Mouse (Mus musculus) heart, embryonic 10.5 days (tissue): ENCODE measurements around the gene Dnaic2. TPM values are rescaled to one million over a fixed set of nuclear protein-coding genes. Genes with fewer than 3 reads are reported as not detected.

Source experiments
- DNase-seq: peaks from one replicate; pipeline ENCODE4 v3.0.0-alpha.2; 2017; ENCODE audit warnings: low spot score
- H3K27ac ChIP-seq: fragments of 300-500 bp; sonication (generic); 2 replicates; pipeline ENCODE4 v1.5.1; 2016; ENCODE audit warnings: mild to moderate bottlenecking
- H3K27me3 ChIP-seq: fragments of 300-500 bp; sonication (generic); 2 replicates; pipeline ENCODE4 v1.6.1; 2016; ENCODE audit warnings: mild to moderate bottlenecking; ENCODE audit not compliant: poor library complexity, insufficient read depth, severe bottlenecking
- H3K36me3 ChIP-seq: fragments of 300-500 bp; sonication (generic); 2 replicates; pipeline ENCODE4 v1.6.1; 2016; ENCODE audit warnings: mild to moderate bottlenecking, moderate library complexity
- H3K4me1 ChIP-seq: fragments of 300-500 bp; sonication (generic); 2 replicates; pipeline ENCODE4 v1.6.1; 2016; ENCODE audit warnings: mild to moderate bottlenecking
- H3K4me3 ChIP-seq: fragments of 300-500 bp; sonication (generic); 2 replicates; pipeline ENCODE4 v1.5.1; 2016; ENCODE audit warnings: mild to moderate bottlenecking, moderate library complexity
- H3K9me3 ChIP-seq: fragments of 300-500 bp; sonication (generic); 2 replicates; pipeline ENCODE4 v1.6.1; 2016; ENCODE audit warnings: mild to moderate bottlenecking, moderate library complexity
- WGBS: fragments of 180-500 bp; shearing (Covaris S2); methylation state at CpG from one replicate; pipeline ENCODE4 v1.1.7; 2016; 5-methylcytosine and 5-hydroxymethylcytosine counted together
- polyA plus RNA-seq: library from polyadenylated mRNA; unstranded; fragments of >200 nt; fragmentation: Nextera tagmentation; extraction: Ambion mirVana; gene quantifications from 2 replicates; pipeline ENCODE4 v1.2.1, GENCODE M21; 2016

The Dnaic2 gene
- polyA plus RNA-seq, 1 experiment from 2014 or later: 0.19 TPM

- Histone ChIP-seq H3K9me3 (no peaks in the 10 kb centered on the region), H3K27ac (no peak overlapping the region), H3K4me1 (peaks cover 7% of the 10 kb centered on the region; the same call in 1 of the 2 replicates), H3K27me3 (no peaks in the 10 kb centered on the region), H3K4me3 (no peak overlapping the region), H3K36me3 (peaks cover 10% of the 10 kb centered on the region; the same call in 1 of the 2 replicates)
- WGBS: 78% methylated on average over 5 of the region's 5 CpGs
- no peak for DNase-seq
Measured at GRCm38 (mm10) chr11:114706358-114706757, 20.9 kb upstream of the Dnaic2 start.

DNA sequence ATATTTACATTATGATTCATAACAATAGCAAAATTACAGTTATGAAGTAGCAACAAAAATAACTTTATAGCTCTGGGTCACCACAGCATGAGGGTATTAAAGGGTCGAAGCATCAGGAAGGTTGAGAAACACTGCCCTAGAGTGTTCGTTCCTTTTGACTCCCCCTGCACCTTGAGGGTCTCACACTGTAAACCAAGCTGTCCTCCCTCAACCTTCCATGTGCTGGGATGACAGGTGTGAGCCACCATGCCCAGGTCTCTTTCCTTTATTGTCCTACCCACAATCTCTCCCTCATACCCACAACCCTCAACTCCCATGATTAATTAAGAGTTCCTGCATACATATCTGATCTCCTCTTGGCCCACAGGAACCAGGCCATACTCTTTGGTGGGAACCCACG is 15.8 kb upstream of the Dnaic2 start:
- Histone ChIP-seq H3K27me3 (no peaks in the 10 kb centered on the region), H3K4me1 (no peaks in the 10 kb centered on the region), H3K4me3 (no peak overlapping the region), H3K27ac (no peak overlapping the region), H3K36me3 (peaks cover 7% of the 10 kb centered on the region; the same call in 1 of the 2 replicates), H3K9me3 (no peaks in the 10 kb centered on the region)
- WGBS: 82% methylated on average over 3 of the region's 3 CpGs
- DNase-seq: no peak

- H3K27me3 ChIP-seq: no peaks in the 10 kb centered on the region
- 87% methylated on average over 12 of the region's 12 CpGs for WGBS
- no peak overlapping the region for H3K4me3 ChIP-seq
- no peak for DNase-seq
- H3K9me3 ChIP-seq: no peaks in the 10 kb centered on the region
- peaks cover 7% of the 10 kb centered on the region; the same call in 1 of the 2 replicates for H3K36me3 ChIP-seq
- no peaks in the 10 kb centered on the region for H3K4me1 ChIP-seq
- H3K27ac ChIP-seq: no peak overlapping the region
Measured at GRCm38 (mm10) chr11:114711861-114712260, 15.3 kb upstream of the Dnaic2 start.

- Histone ChIP-seq H3K9me3 (no peaks in the 10 kb centered on the region), H3K27me3 (no peaks in the 10 kb centered on the region), H3K4me3 (no peak overlapping the region), H3K36me3 (no peaks in the 10 kb centered on the region), H3K27ac (no peak overlapping the region), H3K4me1 (no peaks in the 10 kb centered on the region)
- DNase-seq: no peak
- 83% methylated on average over 6 of the region's 6 CpGs for WGBS
Measured at GRCm38 (mm10) chr11:114714526-114714925, 12.7 kb upstream of the Dnaic2 start.

GRCm38 (mm10) chr11:114715531-114715930 is 11.7 kb upstream of the Dnaic2 start:
- no peak overlapping the region for H3K27ac ChIP-seq
- WGBS: 81% methylated on average over 7 of the region's 7 CpGs

GRCm38 (mm10) chr11:114720535-114720934 is 6.7 kb upstream of the Dnaic2 start:
- Histone ChIP-seq H3K4me3 (no peak overlapping the region), H3K27ac (no peak overlapping the region), H3K36me3 (no peaks in the 10 kb centered on the region), H3K4me1 (no peaks in the 10 kb centered on the region), H3K27me3 (peaks cover 6% of the 10 kb centered on the region), H3K9me3 (no peaks in the 10 kb centered on the region)
- DNase-seq: no peak
- 86% methylated on average over 10 of the region's 10 CpGs for WGBS

More at GRCm38 (mm10) chr11:114715531-114715930, 11.7 kb upstream of the Dnaic2 start:
- DNase-seq: no peak
- Histone ChIP-seq H3K27me3 (no peaks in the 10 kb centered on the region), H3K36me3 (no peaks in the 10 kb centered on the region), H3K9me3 (no peaks in the 10 kb centered on the region), H3K4me3 (no peak overlapping the region), H3K4me1 (no peaks in the 10 kb centered on the region)

- Histone ChIP-seq H3K9me3 (no peaks in the 10 kb centered on the region), H3K36me3 (no peaks in the 10 kb centered on the region), H3K27me3 (peaks cover 6% of the 10 kb centered on the region), H3K4me1 (peaks cover 3% of the 10 kb centered on the region), H3K27ac (no peak overlapping the region), H3K4me3 (no peak overlapping the region)
- WGBS: 80% methylated on average over 8 of the region's 8 CpGs
- DNase-seq: no peak
Measured at GRCm38 (mm10) chr11:114722438-114722837, 4.8 kb upstream of the Dnaic2 start.

GRCm38 (mm10) chr11:114723030-114723429 is 4.2 kb upstream of the Dnaic2 start:
- peaks cover 6% of the 10 kb centered on the region for H3K4me1 ChIP-seq
- DNase-seq: no peak
- H3K27me3 ChIP-seq: peaks cover 10% of the 10 kb centered on the region
- whole genome bisulfite sequencing: 73% methylated on average over 13 of the region's 13 CpGs
- H3K9me3 ChIP-seq: no peaks in the 10 kb centered on the region
- H3K4me3 ChIP-seq: no peak overlapping the region
- H3K36me3 ChIP-seq: no peaks in the 10 kb centered on the region
- no peak overlapping the region for H3K27ac ChIP-seq

- Histone ChIP-seq H3K36me3 (no peaks in the 10 kb centered on the region), H3K9me3 (no peaks in the 10 kb centered on the region), H3K4me3 (no peak overlapping the region), H3K27me3 (peaks cover 22% of the 10 kb centered on the region), H3K27ac (no peak overlapping the region), H3K4me1 (peaks cover 18% of the 10 kb centered on the region)
- WGBS: 68% methylated on average over 11 of the region's 11 CpGs
- DNase-seq: no peak
Measured at GRCm38 (mm10) chr11:114724787-114725590, 2.2 kb upstream of the Dnaic2 start.

DNA sequence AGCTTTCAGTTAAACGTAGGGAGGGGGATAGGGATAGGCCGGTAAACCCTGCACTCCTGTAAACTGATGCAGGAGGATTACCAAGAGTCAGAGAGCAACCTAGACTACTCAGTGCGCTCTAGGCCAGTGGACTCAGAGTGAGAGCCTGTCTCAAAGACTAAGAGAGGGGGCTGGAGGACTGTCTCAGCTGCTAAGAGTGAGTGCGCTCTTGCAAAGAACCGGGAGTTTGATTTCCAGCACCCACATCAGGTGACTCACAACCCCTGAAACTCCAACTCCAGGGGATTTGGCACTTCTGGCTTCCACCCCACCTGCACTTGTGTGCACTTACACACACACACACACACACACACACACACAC is 598 bp downstream of the Dnaic2 start:
- Histone ChIP-seq H3K36me3 (no peaks in the 10 kb centered on the region), H3K4me1 (peaks cover 18% of the 10 kb centered on the region), H3K27ac (no peak overlapping the region), H3K4me3 (peak overlapping the region; percentile 50; the same call in 1 of the 2 replicates), H3K9me3 (no peaks in the 10 kb centered on the region), H3K27me3 (peaks cover 23% of the 10 kb centered on the region)
- 26% methylated on average over 5 of the region's 5 CpGs for WGBS
- no peak for DNase-seq

DNA sequence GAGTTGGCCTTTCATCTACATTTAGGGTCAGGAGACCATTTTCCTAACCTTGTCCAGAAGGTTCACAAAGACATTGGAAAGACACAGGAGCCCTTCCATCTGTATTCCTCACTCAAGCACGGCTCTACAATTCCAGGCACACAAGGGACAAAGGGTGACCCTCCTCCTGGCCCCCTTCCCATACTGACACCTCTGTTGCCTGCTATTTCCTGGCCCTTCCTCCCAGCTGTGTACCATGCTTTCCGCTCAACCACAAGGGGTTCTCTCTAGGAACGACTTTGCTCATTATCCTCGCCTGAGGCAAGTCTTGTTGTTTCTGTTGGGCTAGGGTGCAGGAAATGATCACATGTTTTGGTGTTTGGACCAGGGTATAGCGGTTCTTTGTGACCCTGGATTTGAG is 1.1 kb downstream of the Dnaic2 start:
- Histone ChIP-seq H3K36me3 (no peaks in the 10 kb centered on the region), H3K9me3 (no peaks in the 10 kb centered on the region), H3K4me3 (no peak overlapping the region), H3K27ac (no peak overlapping the region), H3K4me1 (peaks cover 18% of the 10 kb centered on the region), H3K27me3 (peaks cover 23% of the 10 kb centered on the region)
- DNase-seq: no peak
- 46% methylated on average over 5 of the region's 5 CpGs for WGBS

DNA sequence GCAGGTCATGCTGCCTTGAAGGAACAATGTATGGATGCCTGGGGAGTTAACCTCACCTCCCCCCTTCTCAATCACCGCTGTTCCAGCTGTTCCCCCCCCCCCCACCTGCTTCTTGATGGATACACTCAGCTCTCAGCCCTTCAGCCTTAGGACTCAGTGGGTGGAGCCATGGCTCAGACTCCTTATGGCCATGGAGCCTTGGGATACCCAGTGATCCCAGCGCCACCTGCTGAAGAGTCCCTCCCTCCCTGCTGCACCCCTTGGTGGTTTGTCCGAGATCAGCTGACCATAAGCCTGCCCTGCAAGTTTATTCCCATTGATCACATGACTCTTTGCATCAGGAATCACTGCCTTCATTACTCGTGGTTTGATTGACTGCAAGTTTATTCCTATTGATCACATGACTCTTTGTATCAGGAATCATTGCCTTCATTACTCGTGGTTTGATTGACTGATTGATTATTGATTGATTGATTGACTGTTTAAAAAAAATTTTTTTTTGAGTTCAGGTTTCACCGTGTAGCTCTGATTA is 2.7 kb downstream of the Dnaic2 start:
- DNase-seq: no peak
- Histone ChIP-seq H3K27ac (no peak overlapping the region), H3K9me3 (no peaks in the 10 kb centered on the region), H3K36me3 (no peaks in the 10 kb centered on the region), H3K4me3 (no peak overlapping the region), H3K4me1 (peaks cover 18% of the 10 kb centered on the region), H3K27me3 (peaks cover 32% of the 10 kb centered on the region)
- WGBS: 50% methylated on average over 6 of the region's 6 CpGs

DNA sequence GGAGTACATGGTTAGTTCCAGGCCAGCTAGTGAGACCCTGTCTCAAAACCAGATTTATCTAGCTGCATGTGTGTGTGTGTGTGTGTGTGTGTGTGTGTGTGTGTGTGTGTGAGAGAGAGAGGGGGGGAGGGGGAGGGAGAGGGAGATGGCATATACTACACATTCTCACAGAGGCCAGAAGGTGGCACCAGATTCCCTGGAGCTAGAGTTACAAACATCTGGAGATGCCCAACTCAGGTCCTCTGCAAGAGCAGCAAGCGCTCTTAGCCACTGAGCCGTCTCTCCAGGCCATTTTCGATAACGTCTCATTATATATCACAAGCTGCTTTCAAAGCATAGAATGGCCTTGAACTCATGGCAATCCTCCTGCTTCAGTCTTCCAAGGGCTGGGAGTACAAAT is 4.5 kb downstream of the Dnaic2 start:
- Histone ChIP-seq H3K27ac (no peak overlapping the region), H3K27me3 (peaks cover 34% of the 10 kb centered on the region), H3K36me3 (no peaks in the 10 kb centered on the region), H3K9me3 (no peaks in the 10 kb centered on the region), H3K4me1 (peaks cover 18% of the 10 kb centered on the region), H3K4me3 (no peak overlapping the region)
- 73% methylated on average over 4 of the region's 4 CpGs for WGBS
- DNase-seq: no peak
